Mouse (Mus musculus): Measurements from ENCODE around the gene Txndc15. TPM values are rescaled to one million over a fixed set of nuclear protein-coding genes. Genes with fewer than 3 reads are reported as not detected.

Txndc15 gene
- total and polyA plus RNA-seq, 2 experiments from 2014 or later: 93.4 to 137 TPM

DNA sequence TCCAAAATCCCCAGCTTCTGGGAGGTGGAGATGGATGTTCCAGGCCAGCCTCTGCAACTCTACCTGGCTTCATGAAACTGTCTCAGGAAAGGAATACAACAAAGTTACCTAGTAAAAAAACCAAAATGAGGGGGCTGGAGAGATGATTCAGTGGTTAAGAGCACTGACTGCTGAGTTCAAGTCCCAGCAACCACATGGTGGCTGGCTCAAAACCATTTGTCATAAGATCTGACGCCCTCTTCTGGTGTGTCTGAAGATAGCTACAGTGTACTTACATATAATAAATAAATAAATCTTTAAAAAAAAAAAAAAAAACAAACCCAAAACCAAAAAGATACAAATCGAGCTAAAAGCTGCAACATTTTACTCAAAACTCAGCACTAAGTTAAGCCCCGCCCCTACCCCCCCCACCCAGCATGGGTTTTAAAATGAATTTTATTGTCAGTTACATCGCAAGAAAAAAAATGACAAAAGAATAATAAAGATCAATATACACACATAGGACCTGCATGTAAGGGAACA lies 12.2 kb downstream of the Txndc15 start:
- peak; percentile 52 for TF ChIP-seq CTCF (IDR thresholded peaks at IDR 0.05)
- peak overlapping the region; percentile 63 for H3K9ac ChIP-seq (replicated peaks; ENCODE audit: low read length, poor library complexity, severe bottlenecking)
- H3K27me3 ChIP-seq (ENCODE audit: insufficient read depth, low read length): no peaks in the 10 kb centered on the region
- H3K36me3 ChIP-seq (ENCODE audit: insufficient read depth, low read length): peaks cover 18% of the 10 kb centered on the region
- peak overlapping the region; percentile 54 for H3K4me2 ChIP-seq (ENCODE audit: low read depth, low read length, poor library complexity, severe bottlenecking)
- H3K9me3 ChIP-seq (ENCODE audit: low read length): no peaks in the 10 kb centered on the region
- no peaks in the 10 kb centered on the region for H3K4me1 ChIP-seq (ENCODE audit: insufficient read depth, low read length)
- H3K4me3 ChIP-seq (ENCODE audit: low read depth, low read length): peak overlapping the region; percentile 56
- peak; percentile 46 for DNase-seq (ENCODE audit: low spot score)
- peak overlapping the region; percentile 88 for H3K27ac ChIP-seq (ENCODE audit: low read depth, low read length)
- no peak for ATAC-seq (ENCODE audit: low FRiP score)
- WGBS: 3% methylated on average over 4 of the region's 4 CpGs

GRCm38 (mm10) chr13:55727120-55727838 lies 12.8 kb downstream of the Txndc15 start, which contains the start of gene Pcbd2:
Gene Pcbd2, plus strand, starts transcription at chr13:55727368.
- Histone ChIP-seq H3K27ac (ENCODE audit: low read depth, low read length) (peak within 1 kb of the TSS; percentile 88), H3K4me2 (ENCODE audit: low read depth, low read length, poor library complexity, severe bottlenecking) (peak within 1 kb of the TSS; percentile 54), H3K9me3 (ENCODE audit: low read length) (no peaks in the 10 kb centered on the region), H3K9ac (replicated peaks; ENCODE audit: low read length, poor library complexity, severe bottlenecking) (peak within 1 kb of the TSS; percentile 63), H3K4me3 (ENCODE audit: low read depth, low read length) (peak within 1 kb of the TSS; percentile 56), H3K27me3 (ENCODE audit: insufficient read depth, low read length) (no peaks in the 10 kb centered on the region), H3K4me1 (ENCODE audit: insufficient read depth, low read length) (no peaks in the 10 kb centered on the region), H3K36me3 (ENCODE audit: insufficient read depth, low read length) (peaks cover 14% of the 10 kb centered on the region; the same call in 1 of the 2 replicates)
- no peak for TF ChIP-seq CTCF (IDR thresholded peaks at IDR 0.05)
- DNase-seq (ENCODE audit: low spot score) (peak; percentile 81), ATAC-seq (ENCODE audit: low FRiP score) (peak; percentile 91)
- WGBS: under 1% methylated on average over 56 of the region's 73 CpGs

- DNase-seq (ENCODE audit: low spot score) (peak; percentile 83), ATAC-seq (ENCODE audit: low FRiP score) (peak; percentile 74)
- 3% methylated on average over 19 of the region's 19 CpGs for WGBS
- Histone ChIP-seq H3K36me3 (ENCODE audit: insufficient read depth, low read length) (peaks cover 14% of the 10 kb centered on the region; the same call in 1 of the 2 replicates), H3K9ac (replicated peaks; ENCODE audit: low read length, poor library complexity, severe bottlenecking) (peak overlapping the region; percentile 63), H3K4me1 (ENCODE audit: insufficient read depth, low read length) (no peaks in the 10 kb centered on the region), H3K4me3 (ENCODE audit: low read depth, low read length) (peak overlapping the region; percentile 56), H3K9me3 (ENCODE audit: low read length) (no peaks in the 10 kb centered on the region), H3K4me2 (ENCODE audit: low read depth, low read length, poor library complexity, severe bottlenecking) (peak overlapping the region; percentile 54), H3K27ac (ENCODE audit: low read depth, low read length) (peak overlapping the region; percentile 88), H3K27me3 (ENCODE audit: insufficient read depth, low read length) (no peaks in the 10 kb centered on the region)
- peak; percentile 76 for TF ChIP-seq CTCF (IDR thresholded peaks at IDR 0.05)
Measured at GRCm38 (mm10) chr13:55727839-55728238, 13.4 kb downstream of the Txndc15 start.

- H3K9ac ChIP-seq (replicated peaks; ENCODE audit: low read length, poor library complexity, severe bottlenecking): no peak overlapping the region
- H3K27ac ChIP-seq (ENCODE audit: low read depth, low read length): no peak overlapping the region
- no peak for DNase-seq (ENCODE audit: low spot score)
- no peaks in the 10 kb centered on the region for H3K4me1 ChIP-seq (ENCODE audit: insufficient read depth, low read length)
- no peak for TF ChIP-seq CTCF (IDR thresholded peaks at IDR 0.05)
- no peaks in the 10 kb centered on the region for H3K36me3 ChIP-seq (ENCODE audit: insufficient read depth, low read length)
- no peak for ATAC-seq (ENCODE audit: low FRiP score)
- no peak overlapping the region for H3K4me3 ChIP-seq (ENCODE audit: low read depth, low read length)
- WGBS: 87% methylated on average over 7 of the region's 7 CpGs
- no peaks in the 10 kb centered on the region for H3K27me3 ChIP-seq (ENCODE audit: insufficient read depth, low read length)
- H3K4me2 ChIP-seq (ENCODE audit: low read depth, low read length, poor library complexity, severe bottlenecking): no peak overlapping the region
- no peaks in the 10 kb centered on the region for H3K9me3 ChIP-seq (ENCODE audit: low read length)
Measured at GRCm38 (mm10) chr13:55730716-55731115, 16.3 kb downstream of the Txndc15 start.

- no peaks in the 10 kb centered on the region for H3K9me3 ChIP-seq (ENCODE audit: low read length)
- no peak for TF ChIP-seq CTCF (IDR thresholded peaks at IDR 0.05)
- DNase-seq (ENCODE audit: low spot score): no peak
- H3K9ac ChIP-seq (replicated peaks; ENCODE audit: low read length, poor library complexity, severe bottlenecking): no peak overlapping the region
- H3K4me1 ChIP-seq (ENCODE audit: insufficient read depth, low read length): no peaks in the 10 kb centered on the region
- H3K27me3 ChIP-seq (ENCODE audit: insufficient read depth, low read length): no peaks in the 10 kb centered on the region
- WGBS: 85% methylated on average over 2 of the region's 2 CpGs
- H3K4me3 ChIP-seq (ENCODE audit: low read depth, low read length): no peak overlapping the region
- no peaks in the 10 kb centered on the region for H3K36me3 ChIP-seq (ENCODE audit: insufficient read depth, low read length)
- no peak overlapping the region for H3K27ac ChIP-seq (ENCODE audit: low read depth, low read length)
- no peak overlapping the region for H3K4me2 ChIP-seq (ENCODE audit: low read depth, low read length, poor library complexity, severe bottlenecking)
- ATAC-seq (ENCODE audit: low FRiP score): no peak
Measured at GRCm38 (mm10) chr13:55732121-55732520, 17.7 kb downstream of the Txndc15 start.
